Mouse (Mus musculus) B cell, adult (primary cell): ENCODE measurements around the gene Gm28827. TPM values are rescaled to one million over a fixed set of nuclear protein-coding genes. Genes with fewer than 3 reads are reported as not detected.

Experiments used
- total RNA-seq: library from RNA; stranded (reverse); gene quantifications from 4 replicates; pipeline ENCODE4 v1.2.4, GENCODE M21; 2023; ENCODE audit not compliant: inconsistent age

Gene Gm28827
- not detected in 4 replicates for total RNA-seq

GRCm38 (mm10) chrY:83030647-83031046 is at the start of gene Gm28827:
Gene Gm28827, plus strand, starts transcription at chrY:83030947.

